Mouse (Mus musculus) liver, adult 2 months (tissue): ENCODE measurements around the gene Il25.

Source experiments
- CTCF ChIP-seq: fragments of 200-500 bp; IDR thresholded peaks from 2 replicates; pipeline ENCODE4 v1.5.1; 2011; ENCODE audit warnings: low read depth, low read length, control low read depth
- POLR2A ChIP-seq: fragments of 200-500 bp; IDR thresholded peaks from 2 replicates; pipeline ENCODE4 v1.6.1; 2011; ENCODE audit warnings: low read length, control low read depth; ENCODE audit not compliant: insufficient read depth; ENCODE audit errors: extremely low read depth

GRCm38 (mm10) chr14:54884022-54884712 lies 48.3 kb upstream of the Il25 start:
- TF ChIP-seq POLR2A (no peak), CTCF (no peak)
